Mouse (Mus musculus): ENCODE results near the gene Cnksr1. TPM values are rescaled to one million over a fixed set of nuclear protein-coding genes. Genes with fewer than 3 reads are reported as not detected.

Cnksr1 gene
- polyA plus RNA-seq, 1 experiment from 2014 or later: 7.7 TPM

GRCm38 (mm10) chr4:134251241-134252130 is 13.3 kb upstream of the Cnksr1 start:
- H3K27ac ChIP-seq: no peak overlapping the region
- peaks cover 55% of the 10 kb centered on the region for H3K27me3 ChIP-seq (replicated peaks)
- H3K9ac ChIP-seq: peak overlapping the region; percentile 40; the same call in 1 of the 2 replicates
- H3K4me2 ChIP-seq: peak overlapping the region; percentile 96
- no peaks in the 10 kb centered on the region for H3K36me3 ChIP-seq
- H3K4me1 ChIP-seq: peaks cover 46% of the 10 kb centered on the region
- ATAC-seq (ENCODE audit: insufficient read depth, low FRiP score, low read depth): no peak
- no peaks in the 10 kb centered on the region for H3K9me3 ChIP-seq
- WGBS: 2% methylated on average over 91 of the region's 91 CpGs
- H3K4me3 ChIP-seq (replicated peaks): peak overlapping the region; percentile 47

GRCm38 (mm10) chr4:134250930-134251240 is 12.7 kb upstream of the Cnksr1 start:
- WGBS: 25% methylated on average over 10 of the region's 10 CpGs
- H3K9ac ChIP-seq: peak overlapping the region; percentile 40; the same call in 1 of the 2 replicates
- ATAC-seq (ENCODE audit: insufficient read depth, low FRiP score, low read depth): no peak
- peak overlapping the region; percentile 96 for H3K4me2 ChIP-seq
- no peaks in the 10 kb centered on the region for H3K36me3 ChIP-seq
- no peaks in the 10 kb centered on the region for H3K9me3 ChIP-seq
- H3K4me3 ChIP-seq (replicated peaks): peak overlapping the region; percentile 47
- H3K4me1 ChIP-seq: peaks cover 42% of the 10 kb centered on the region
- H3K27me3 ChIP-seq (replicated peaks): peaks cover 55% of the 10 kb centered on the region
- no peak overlapping the region for H3K27ac ChIP-seq

- ATAC-seq (ENCODE audit: insufficient read depth, low FRiP score, low read depth): no peak
- Histone ChIP-seq H3K36me3 (no peaks in the 10 kb centered on the region), H3K4me2 (peak overlapping the region; percentile 96), H3K4me1 (peaks cover 42% of the 10 kb centered on the region), H3K4me3 (replicated peaks) (peak overlapping the region; percentile 42), H3K9me3 (no peaks in the 10 kb centered on the region), H3K27ac (no peak overlapping the region), H3K9ac (peak overlapping the region; percentile 40; the same call in 1 of the 2 replicates), H3K27me3 (replicated peaks) (peaks cover 55% of the 10 kb centered on the region)
- 20% methylated on average over 27 of the region's 27 CpGs for WGBS
Observed at GRCm38 (mm10) chr4:134250116-134250929, 12.1 kb upstream of the Cnksr1 start.

GRCm38 (mm10) chr4:134249651-134250050 is 11.5 kb upstream of the Cnksr1 start:
- H3K9me3 ChIP-seq: no peaks in the 10 kb centered on the region
- WGBS: 2% methylated on average over 30 of the region's 30 CpGs
- H3K4me1 ChIP-seq: peaks cover 46% of the 10 kb centered on the region
- H3K9ac ChIP-seq: 0 out of 2 replicates have a peak overlapping the region, but pooled peaks have one; percentile 29
- ATAC-seq (ENCODE audit: insufficient read depth, low FRiP score, low read depth): peak; percentile 20; the same call in 1 of the 2 replicates
- H3K4me3 ChIP-seq (replicated peaks): peak overlapping the region; percentile 42
- H3K36me3 ChIP-seq: no peaks in the 10 kb centered on the region
- H3K27ac ChIP-seq: no peak overlapping the region
- H3K4me2 ChIP-seq: peak overlapping the region; percentile 96
- H3K27me3 ChIP-seq (replicated peaks): peaks cover 55% of the 10 kb centered on the region

- ATAC-seq (ENCODE audit: insufficient read depth, low FRiP score, low read depth): no peak
- no peak within 1 kb of the TSS; the same call in 1 of the 2 replicates for H3K4me3 ChIP-seq (replicated peaks)
- H3K9ac ChIP-seq: no peak within 1 kb of the TSS
- H3K27ac ChIP-seq: no peak within 1 kb of the TSS
- peaks cover 37% of the 10 kb centered on the region for H3K27me3 ChIP-seq (replicated peaks)
- no peaks in the 10 kb centered on the region for H3K36me3 ChIP-seq
- 70% methylated on average over 7 of the region's 7 CpGs for WGBS
- no peaks in the 10 kb centered on the region for H3K9me3 ChIP-seq
- peak within 1 kb of the TSS; percentile 93 for H3K4me2 ChIP-seq
- H3K4me1 ChIP-seq: peaks cover 37% of the 10 kb centered on the region
Observed at GRCm38 (mm10) chr4:134246719-134247258, 8.6 kb upstream of the Cnksr1 start, which contains the start of gene Gm30191. TSS of gene Gm30191 (plus strand) at chr4:134246935.

- ATAC-seq (ENCODE audit: insufficient read depth, low FRiP score, low read depth): no peak
- Histone ChIP-seq H3K9me3 (no peaks in the 10 kb centered on the region), H3K36me3 (no peaks in the 10 kb centered on the region), H3K4me1 (peaks cover 32% of the 10 kb centered on the region), H3K27ac (no peak overlapping the region), H3K4me3 (replicated peaks) (no peak overlapping the region), H3K27me3 (replicated peaks) (peaks cover 31% of the 10 kb centered on the region), H3K9ac (no peak overlapping the region), H3K4me2 (no peak overlapping the region)
- 48% methylated on average over 4 of the region's 4 CpGs for WGBS
Observed at GRCm38 (mm10) chr4:134246256-134246655, 8.1 kb upstream of the Cnksr1 start.

- no peaks in the 10 kb centered on the region for H3K36me3 ChIP-seq
- H3K27ac ChIP-seq: no peak within 1 kb of the TSS
- ATAC-seq (ENCODE audit: insufficient read depth, low FRiP score, low read depth): peak; percentile 79; the same call in 1 of the 2 replicates
- H3K4me3 ChIP-seq (replicated peaks): peak within 1 kb of the TSS; percentile 87
- peaks cover 22% of the 10 kb centered on the region for H3K27me3 ChIP-seq (replicated peaks)
- H3K9me3 ChIP-seq: no peaks in the 10 kb centered on the region
- H3K4me2 ChIP-seq: peak within 1 kb of the TSS; percentile 93
- peaks cover 23% of the 10 kb centered on the region for H3K4me1 ChIP-seq
- under 1% methylated on average over 58 of the region's 60 CpGs for WGBS
- peak within 1 kb of the TSS; percentile 77 for H3K9ac ChIP-seq
Observed at GRCm38 (mm10) chr4:134245148-134245843, 7.1 kb upstream of the Cnksr1 start, which contains the start of gene Zfp593. TSS of gene Zfp593 (minus strand) at chr4:134245592.

- WGBS: 92% methylated on average over 17 of the region's 17 CpGs
- H3K4me1 ChIP-seq: peaks cover 15% of the 10 kb centered on the region
- no peak for ATAC-seq (ENCODE audit: insufficient read depth, low FRiP score, low read depth)
- H3K27me3 ChIP-seq (replicated peaks): peaks cover 15% of the 10 kb centered on the region
- H3K4me2 ChIP-seq: peak within 1 kb of the TSS; percentile 93
- H3K4me3 ChIP-seq (replicated peaks): peak within 1 kb of the TSS; percentile 87
- H3K27ac ChIP-seq: no peak within 1 kb of the TSS
- H3K9ac ChIP-seq: no peak within 1 kb of the TSS
- no peaks in the 10 kb centered on the region for H3K36me3 ChIP-seq
- H3K9me3 ChIP-seq: no peaks in the 10 kb centered on the region
Observed at GRCm38 (mm10) chr4:134243516-134244250, 5.5 kb upstream of the Cnksr1 start, which contains the start of gene E130218I03Rik. TSS of gene E130218I03Rik (plus strand) at chr4:134243662.

GRCm38 (mm10) chr4:134238686-134239085 is 487 bp upstream of the Cnksr1 start:
- H3K9me3 ChIP-seq: no peaks in the 10 kb centered on the region
- peak overlapping the region; percentile 37 for H3K4me3 ChIP-seq (replicated peaks)
- peaks cover 8% of the 10 kb centered on the region; the same call in 1 of the 2 replicates for H3K4me1 ChIP-seq
- H3K36me3 ChIP-seq: no peaks in the 10 kb centered on the region
- ATAC-seq (ENCODE audit: insufficient read depth, low FRiP score, low read depth): no peak
- H3K4me2 ChIP-seq: peak overlapping the region; percentile 49
- no peak overlapping the region for H3K9ac ChIP-seq
- H3K27me3 ChIP-seq (replicated peaks): 0 out of 2 replicates have a peak, but pooled peaks cover 2% of the 10 kb centered on the region
- H3K27ac ChIP-seq: no peak overlapping the region
- WGBS: 5% methylated on average over 10 of the region's 10 CpGs

- Histone ChIP-seq H3K4me2 (peak overlapping the region; percentile 49), H3K9me3 (no peaks in the 10 kb centered on the region), H3K4me1 (peaks cover 8% of the 10 kb centered on the region; the same call in 1 of the 2 replicates), H3K36me3 (no peaks in the 10 kb centered on the region), H3K27ac (peak overlapping the region; percentile 67), H3K27me3 (replicated peaks) (0 out of 2 replicates have a peak, but pooled peaks cover 2% of the 10 kb centered on the region), H3K4me3 (replicated peaks) (peak overlapping the region; percentile 37), H3K9ac (peak overlapping the region; percentile 6; the same call in 1 of the 2 replicates)
- WGBS: 21% methylated on average over 19 of the region's 19 CpGs
- peak; percentile 51 for ATAC-seq (ENCODE audit: insufficient read depth, low FRiP score, low read depth)
Observed at GRCm38 (mm10) chr4:134237582-134238278, 469 bp downstream of the Cnksr1 start.
